Mouse (Mus musculus) adrenal gland, adult 2 months (tissue): ENCODE measurements around the gene Rps6kl1. TPM values are rescaled to one million over a fixed set of nuclear protein-coding genes. Genes with fewer than 3 reads are reported as not detected.
A peak's percentile ranks its signal among the peaks of the same experiment; 100 is the strongest.

Source experiments
- DNase-seq: peaks from one replicate; pipeline ENCODE4 v3.0.0; 2021
- polyA plus RNA-seq: library from polyadenylated mRNA; depleted of rRNA; stranded (reverse); fragments of >200 nt; gene quantifications from 2 replicates; pipeline ENCODE4 v1.2.3, GENCODE M21; 2012
- total RNA-seq, 2 experiments: library from RNA; stranded (reverse); gene quantifications; 2 replicates each; pipeline ENCODE4 v1.2.3; 2021

Rps6kl1 gene
- total and polyA plus RNA-seq, 3 experiments = 0.37 to 1.5 (median 1.5) TPM

GRCm38 (mm10) chr12:85141096-85141495 lies 10.0 kb downstream of the Rps6kl1 start:
- no peak for DNase-seq

- DNase-seq = no peak
Observed at GRCm38 (mm10) chr12:85140036-85140701, 10.9 kb downstream of the Rps6kl1 start.

DNA sequence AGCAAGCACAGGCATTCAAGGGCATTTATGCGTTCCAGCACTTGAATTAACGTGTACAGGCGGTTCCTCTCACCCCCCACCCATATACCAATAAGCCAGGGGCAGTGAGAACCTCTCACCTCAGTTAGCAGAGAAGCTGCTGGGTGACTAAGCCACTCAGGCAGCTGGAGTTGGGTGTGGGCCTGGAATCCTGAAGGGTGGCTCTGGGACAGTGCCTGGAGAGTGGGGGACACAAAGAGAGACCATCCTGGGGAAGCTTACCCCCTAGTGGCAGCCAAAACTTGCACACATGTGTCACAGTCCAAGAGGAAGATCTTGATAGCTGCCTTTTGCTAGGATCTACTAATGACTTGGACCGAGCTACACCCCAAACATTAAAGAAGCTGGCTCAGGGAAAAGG lies 14.4 kb downstream of the Rps6kl1 start:
- DNase-seq = no peak

DNA sequence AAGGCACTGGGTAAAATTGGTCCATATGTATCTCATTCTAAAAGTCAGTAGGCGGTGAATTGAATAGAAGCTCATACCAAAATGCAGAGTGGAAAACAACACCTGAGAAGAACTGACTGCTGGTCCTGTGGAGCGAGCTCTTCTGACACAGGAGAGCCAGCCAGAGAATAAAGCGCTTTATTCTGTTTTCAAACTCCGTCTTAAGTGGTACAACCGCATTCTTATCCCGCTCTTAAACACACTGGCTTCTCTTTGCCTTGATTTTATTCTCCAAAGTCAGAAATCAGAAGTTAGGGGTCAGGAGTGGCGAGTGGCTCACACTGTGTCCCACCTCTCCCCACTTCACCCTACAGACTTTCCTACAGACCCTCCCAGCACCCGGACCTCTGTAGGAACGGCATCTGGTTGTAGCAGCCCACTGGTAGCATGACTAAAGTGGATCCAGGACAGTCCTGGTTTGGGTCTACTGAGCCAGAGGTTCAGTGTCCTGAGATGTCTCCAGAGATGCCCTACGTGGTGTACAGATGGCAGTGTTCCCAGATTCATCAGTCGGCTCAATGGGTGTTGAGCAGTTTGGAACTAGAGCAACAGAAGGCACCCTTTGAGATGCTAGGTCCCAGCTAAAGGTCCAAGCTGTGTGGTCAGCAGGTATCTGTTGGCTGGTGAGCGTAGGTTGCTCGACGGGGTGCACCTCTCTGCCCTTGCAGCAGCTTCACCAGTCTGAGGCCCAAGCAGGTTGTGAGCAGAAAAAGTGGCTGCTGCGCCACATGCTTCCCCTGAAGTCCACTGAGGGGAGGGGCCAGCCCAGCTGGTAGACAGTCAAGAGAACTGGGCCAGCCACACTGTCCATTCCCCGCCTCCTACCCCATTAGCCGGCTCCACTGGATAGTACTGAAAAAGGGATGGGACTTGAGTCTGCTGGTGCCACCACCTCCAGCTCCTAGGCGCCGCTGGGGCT lies 15.3 kb downstream of the Rps6kl1 start:
- no peak for DNase-seq

DNA sequence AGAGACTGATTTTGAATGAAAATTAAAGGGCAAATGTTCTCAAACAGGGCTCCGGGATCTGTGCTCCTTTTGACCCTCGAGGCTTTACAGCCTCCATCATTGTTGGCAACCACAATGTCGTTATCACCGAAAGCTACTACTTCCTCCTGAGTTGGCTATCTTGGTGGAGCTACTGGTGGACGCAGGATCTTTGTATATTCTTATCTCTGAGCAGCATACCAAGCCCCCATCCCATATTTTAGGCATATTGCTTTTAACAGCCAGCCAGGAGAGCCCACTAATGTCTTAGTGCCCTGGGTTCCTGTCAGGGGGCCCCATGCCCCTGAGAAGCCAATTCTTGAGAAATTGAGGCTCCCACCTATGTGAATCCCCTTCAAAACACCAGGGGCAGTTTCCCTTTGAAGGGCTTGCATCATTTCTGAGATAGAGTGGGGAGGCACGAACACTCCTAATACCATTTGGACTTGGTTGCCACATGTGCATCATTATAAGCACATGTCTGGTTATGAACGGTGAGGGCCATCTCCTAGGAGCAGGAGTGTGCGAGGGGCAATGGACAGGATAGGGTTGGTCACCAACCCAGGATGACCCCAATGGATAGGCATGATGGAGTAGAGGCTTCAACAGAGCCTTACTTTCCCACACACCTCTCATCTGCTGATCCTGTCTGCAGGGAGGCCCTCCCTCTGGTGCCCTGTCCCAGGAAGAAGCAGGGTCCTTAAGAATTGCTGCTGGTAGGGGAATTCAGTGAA lies 16.8 kb downstream of the Rps6kl1 start:
- DNase-seq = no peak

GRCm38 (mm10) chr12:85131361-85131760 lies 19.7 kb downstream of the Rps6kl1 start:
- no peak for DNase-seq

DNA sequence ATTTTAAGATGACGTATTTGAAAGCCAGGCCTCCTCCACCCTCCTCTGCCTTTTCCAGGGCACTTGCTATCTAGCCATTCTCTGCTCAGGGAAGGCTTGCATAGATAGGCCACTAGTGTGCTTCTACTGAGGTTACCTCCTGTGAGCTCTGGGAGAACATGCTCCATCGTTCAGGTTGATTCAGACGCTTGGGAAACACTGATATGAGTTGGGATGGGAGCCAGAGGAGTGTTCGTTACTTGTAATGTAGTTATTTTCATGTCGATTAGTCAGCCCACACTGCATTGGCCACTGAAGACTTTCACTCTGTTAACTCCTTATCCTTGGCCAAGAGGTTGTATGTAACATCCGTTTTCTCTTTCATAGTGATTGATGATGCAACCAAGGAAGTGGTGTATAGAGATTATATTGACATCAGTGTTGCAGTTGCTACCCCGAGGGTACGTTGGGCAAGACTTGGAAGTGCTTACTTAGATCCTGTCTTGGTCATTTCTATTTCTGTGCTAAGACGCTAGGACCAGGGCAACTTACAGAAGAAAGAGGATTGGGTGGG lies 21.6 kb downstream of the Rps6kl1 start:
- no peak for DNase-seq

GRCm38 (mm10) chr12:85126986-85127603 lies 24.0 kb downstream of the Rps6kl1 start:
- no peak for DNase-seq

DNA sequence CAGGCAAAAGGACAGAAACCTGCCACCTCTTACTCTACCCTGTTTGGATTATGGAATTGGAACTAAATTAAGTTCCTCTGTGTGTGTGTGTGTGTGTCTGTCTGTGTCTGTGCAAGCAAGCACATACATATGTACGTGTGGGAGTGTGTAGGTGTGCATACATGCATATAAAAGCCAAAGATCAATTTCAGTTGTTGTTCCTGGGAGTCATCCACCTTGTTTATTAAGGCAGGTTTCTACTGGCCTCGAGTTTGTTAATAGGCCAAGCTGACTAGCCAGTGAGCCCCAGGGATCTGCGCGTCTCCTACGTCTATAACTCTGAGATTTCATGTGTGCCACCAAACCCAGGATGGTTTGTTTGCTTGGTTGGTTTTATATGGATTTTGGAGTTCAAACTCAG lies 26.3 kb downstream of the Rps6kl1 start:
- DNase-seq = no peak

- no peak for DNase-seq
Observed at GRCm38 (mm10) chr12:85123645-85124044, 27.4 kb downstream of the Rps6kl1 start.

DNA sequence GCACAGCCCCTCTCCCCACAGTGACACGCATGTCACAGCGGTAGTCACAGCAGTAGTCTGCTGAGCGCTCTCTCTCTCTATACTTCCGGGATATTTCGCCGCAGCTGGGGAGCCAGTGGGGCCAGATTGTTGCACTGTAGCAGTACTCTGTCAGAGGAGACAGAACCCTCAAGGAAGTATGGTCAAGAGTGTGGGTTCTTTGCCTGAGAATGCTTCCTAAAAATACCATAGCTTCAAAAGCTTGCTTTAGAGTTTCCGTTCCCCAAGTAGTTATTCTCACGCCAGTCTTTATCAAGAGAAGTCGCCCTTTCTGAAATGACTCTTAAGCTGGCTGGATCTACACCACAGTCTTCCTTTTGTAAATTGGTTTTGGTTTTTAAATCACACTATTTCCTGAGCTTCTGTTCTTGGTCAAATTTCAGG lies 27.9 kb downstream of the Rps6kl1 start:
- no peak for DNase-seq

DNA sequence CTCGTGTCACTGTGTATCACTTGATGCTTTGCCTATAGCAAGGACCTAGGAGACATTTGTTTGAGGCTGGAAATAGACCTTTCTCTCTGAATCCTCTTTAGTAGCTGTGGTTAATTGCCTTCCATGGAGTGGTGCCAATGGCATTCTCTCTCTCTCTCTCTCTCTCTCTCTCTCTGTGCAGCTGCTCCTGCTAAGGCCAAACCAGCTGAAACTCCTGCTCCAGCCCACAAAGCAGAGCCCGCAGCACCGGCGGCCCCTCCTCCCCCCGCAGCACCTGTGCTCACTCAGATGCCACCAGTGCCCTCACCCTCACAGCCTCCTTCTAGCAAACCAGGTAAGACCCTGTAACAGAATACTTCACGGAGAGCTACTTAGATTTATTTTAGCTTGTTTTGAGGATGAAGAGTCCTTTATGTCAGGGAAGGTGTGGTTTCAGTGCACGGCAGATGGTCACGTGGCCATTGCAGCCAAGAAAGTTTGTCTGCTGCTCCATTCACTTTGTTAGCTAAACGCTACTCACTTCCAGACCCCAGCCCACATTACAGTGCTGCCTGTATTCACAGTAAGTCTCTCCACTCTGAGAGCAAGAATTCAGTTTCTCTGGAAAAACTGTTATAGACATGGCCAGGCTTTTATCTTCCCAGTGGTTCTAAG lies 29.1 kb downstream of the Rps6kl1 start:
- no peak for DNase-seq

GRCm38 (mm10) chr12:85115678-85116077 lies 35.4 kb downstream of the Rps6kl1 start:
- DNase-seq = no peak

DNA sequence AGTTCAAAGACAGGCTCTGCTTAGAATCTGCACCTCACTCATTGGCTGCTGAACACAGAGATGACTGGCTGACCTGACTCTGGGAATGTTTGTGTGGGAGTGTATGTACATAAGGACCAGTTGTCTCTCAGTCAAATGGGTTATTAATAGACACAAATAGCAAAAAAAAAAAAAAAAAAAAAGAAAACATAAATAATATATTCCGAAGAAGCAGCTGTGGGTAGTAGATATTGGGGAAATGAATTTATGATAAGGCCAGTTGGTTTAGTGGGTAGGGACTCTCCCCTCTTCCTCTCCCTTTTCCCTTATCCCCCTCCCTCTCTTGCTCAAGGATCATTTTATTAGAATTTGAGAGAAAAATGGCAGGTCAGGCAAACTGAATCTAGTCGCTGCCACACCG lies 37.1 kb downstream of the Rps6kl1 start:
- no peak for DNase-seq

DNA sequence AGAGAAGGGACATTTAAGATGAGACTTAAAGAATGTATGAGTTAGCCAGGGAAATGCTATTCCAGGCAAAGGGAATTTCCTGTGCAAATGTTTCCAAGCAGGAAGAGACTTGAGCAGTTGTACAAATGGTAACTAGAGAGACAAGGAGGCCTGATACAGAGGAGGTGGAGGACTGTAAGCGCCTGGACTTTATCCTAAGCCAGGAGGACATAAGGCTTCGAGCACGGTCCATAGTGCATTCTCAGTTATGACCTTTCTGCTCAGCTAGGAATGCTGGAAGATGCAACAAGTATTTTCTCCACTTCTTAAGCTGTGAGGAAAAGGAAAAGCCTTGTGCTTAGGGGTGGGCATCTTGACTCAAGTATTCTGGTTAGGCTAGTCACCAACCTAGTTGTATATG lies 37.7 kb downstream of the Rps6kl1 start:
- DNase-seq = no peak

DNA sequence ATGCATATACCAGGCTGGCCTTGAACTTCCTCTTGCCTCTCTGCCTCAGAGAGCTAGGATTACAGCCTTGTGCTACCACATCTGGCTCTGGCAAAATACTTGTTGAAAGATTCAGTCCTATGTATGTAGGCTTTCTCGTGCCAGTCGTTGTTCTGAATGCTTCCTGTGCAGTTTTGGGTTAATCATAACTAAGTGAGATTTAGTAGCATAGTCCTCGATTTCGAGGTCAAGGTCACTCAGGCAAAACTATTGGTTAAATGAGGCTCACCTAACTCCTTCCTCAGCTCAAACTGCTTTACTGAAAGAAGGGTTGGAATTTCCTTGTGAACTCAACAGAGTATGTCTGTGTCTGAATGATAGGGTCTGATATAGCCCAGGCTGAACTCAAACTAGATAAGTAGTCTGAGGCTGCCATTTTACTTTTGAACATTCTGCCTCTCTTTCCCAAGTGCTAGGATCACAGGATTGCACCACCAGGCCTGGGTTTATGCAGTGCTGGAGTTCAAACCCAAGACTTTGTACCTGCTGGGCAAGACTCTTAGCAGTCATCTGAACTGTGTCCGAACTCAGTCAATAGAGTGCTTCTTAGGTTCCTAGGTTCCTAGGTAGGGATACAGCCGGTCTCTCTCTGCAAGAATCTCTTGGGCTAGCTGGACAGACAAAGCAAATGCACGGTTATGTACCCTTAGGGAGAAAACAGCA lies 38.4 kb downstream of the Rps6kl1 start:
- DNase-seq = no peak

DNA sequence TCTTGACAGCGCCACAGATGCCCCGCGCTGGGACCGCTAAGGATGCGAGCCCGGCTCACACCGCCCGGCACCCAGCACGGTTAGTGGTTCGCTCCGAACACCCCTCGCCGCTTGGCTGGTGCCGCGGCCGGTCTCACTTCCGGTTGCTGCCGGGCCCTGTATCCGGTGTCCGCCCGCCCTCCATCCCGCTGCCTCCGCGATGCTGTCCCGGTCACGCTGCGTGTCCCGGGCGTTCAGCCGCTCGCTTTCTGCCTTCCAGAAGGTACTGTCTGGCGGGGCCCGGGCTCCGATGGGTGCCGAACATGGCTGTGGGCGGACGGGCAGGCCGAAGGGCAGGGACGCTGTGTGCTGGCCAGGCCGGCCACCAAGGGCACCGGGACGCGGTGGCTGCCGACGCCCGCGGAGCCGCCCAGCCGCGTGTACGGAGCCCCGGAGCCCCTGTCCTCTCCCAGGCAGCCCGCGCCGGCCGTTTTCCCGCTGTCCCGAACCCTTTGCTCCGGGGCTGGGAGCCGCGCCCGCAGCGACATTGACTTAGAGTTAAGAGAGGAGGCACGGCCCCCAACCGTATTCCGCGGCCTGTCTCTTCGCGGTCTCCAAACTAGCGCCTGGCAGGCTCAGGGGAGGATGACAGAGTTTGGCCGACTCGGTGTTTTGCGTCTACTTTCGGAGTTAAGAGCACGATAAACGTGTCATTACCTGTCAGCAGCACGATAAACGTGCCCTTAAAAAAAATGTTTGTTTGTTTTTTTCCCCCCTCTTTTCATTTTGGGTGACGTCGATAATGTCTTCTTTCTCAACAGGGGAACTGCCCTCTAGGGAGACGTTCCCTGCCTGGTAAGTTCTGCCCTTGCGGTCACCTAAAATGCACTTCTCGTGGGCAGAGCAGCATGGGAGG lies 40.1 kb downstream of the Rps6kl1 start, which contains the start of the genes Prox2 and Dlst:
Prox2 (minus strand) TSS at position 62 of the 895 bp plus-strand sequence.
Dlst (plus strand) TSS at position 136 of the 895 bp plus-strand sequence.
- peak; percentile 94 for DNase-seq

DNA sequence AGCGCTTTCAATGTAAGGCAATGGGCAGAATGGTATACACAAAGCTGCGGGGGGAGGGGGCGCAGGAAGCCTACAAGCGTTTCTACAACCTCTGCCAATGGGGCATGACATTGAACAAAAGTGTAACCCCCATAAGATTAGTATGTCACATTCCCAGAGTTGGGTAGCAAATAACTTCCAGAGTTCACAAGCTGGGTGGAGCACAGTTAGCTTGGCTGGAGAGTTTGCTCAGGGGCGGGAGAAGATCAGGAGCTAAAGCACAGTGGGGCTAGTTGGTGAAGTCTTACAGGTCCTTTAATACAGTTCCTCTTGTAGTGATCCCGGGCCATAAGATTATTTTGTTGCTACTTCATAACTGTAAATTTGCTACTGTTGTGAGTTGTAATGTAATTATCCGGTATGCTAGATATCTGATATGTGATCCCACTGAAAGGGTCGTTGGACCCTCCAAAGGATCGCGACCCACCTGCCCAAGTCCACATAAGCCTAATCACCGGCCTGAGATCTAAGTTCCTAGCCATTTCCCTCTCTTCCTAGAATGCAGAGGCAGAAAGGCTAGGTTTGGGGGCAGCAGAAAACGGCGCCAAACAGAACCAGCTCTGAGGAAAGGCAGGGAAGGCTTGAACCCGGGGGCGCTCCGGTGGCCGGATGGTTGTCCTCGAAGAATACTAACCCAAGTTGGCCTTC lies 40.9 kb downstream of the Rps6kl1 start:
- peak; percentile 18 for DNase-seq

GRCm38 (mm10) chr12:85109426-85109825 lies 41.6 kb downstream of the Rps6kl1 start:
- no peak for DNase-seq
